Mouse (Mus musculus) bone marrow macrophage, adult 2 months (primary cell): ENCODE data around the gene Nlrp3.

Experiments
- CTCF ChIP-seq: IDR thresholded peaks from 2 replicates; pipeline ENCODE4 v1.5.1; 2012; ENCODE audit warnings: low read depth, mild to moderate bottlenecking, low read length, moderate library complexity
- POLR2A ChIP-seq: IDR thresholded peaks from 2 replicates; pipeline ENCODE4 v1.6.1; 2012; ENCODE audit warnings: mild to moderate bottlenecking, low read depth, low read length, borderline replicate concordance

DNA sequence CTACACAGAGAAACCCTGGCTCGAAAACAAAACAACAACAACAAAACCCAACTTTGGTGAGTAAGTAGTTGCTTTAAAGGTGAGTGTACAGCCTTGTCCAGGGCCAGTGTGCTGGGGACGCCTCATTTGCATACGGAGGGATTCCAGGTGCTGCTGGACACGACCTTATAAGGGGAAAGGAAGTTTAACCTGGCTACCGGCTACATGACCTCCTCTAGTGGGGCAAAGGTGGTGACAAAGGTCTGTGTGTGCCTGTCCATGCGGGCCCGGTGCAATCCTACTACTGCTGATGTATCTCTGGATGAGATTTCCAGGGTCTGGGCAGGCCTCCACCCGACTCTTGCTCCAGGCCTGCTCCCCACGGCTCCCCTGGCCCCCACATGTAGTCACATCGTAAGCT lies 28.6 kb upstream of the Nlrp3 start:
- TF ChIP-seq POLR2A, result no peak
- TF ChIP-seq CTCF, result no peak
